Mouse (Mus musculus): ENCODE data around the gene Rhox2h.
"Not testable (repeated sequence)": the region's sequence is repeated elsewhere in the genome, so short reads cannot be mapped to it uniquely, and the experiment has no call there.

DNA sequence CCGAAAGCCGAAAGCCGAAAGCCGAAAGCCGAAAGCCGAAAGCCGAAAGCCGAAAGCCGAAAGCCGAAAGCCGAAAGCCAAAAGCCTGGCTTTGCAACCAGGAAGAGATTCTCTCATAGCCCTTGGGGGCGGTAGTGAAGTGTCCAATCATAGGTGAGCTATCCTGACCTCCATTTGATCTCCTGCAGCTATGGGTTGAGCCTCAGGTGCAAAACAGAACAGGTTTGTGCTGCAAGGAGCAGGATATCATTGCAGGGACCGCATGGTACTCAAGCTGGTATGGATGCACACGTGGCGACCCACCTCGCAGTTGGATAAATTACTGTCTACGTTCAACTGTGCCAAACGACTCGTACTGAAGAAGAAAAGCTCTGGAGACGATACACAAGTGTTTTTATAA lies 21.9 kb downstream of the Rhox2h start, which contains the start of gene Rhox4g:
- not testable (repeated sequence) for TF ChIP-seq CTCF, EP300 (IDR thresholded peaks at IDR 0.05; ENCODE audit: low read depth)

Measured in liver, embryonic 14.5 days (tissue).